Mouse (Mus musculus) liver, postnatal 0 days (tissue): ENCODE data around the gene Ntsr1.

Source experiments
- CTCF ChIP-seq: sonication (generic); IDR thresholded peaks from 2 replicates; pipeline ENCODE4 v1.5.1; 2016; ENCODE audit warnings: antibody characterized with exemption, low read depth
- EP300 ChIP-seq: IDR thresholded peaks from 2 replicates; pipeline ENCODE4 v1.6.1; 2016; ENCODE audit warnings: antibody characterized with exemption, low read depth, mild to moderate bottlenecking

DNA sequence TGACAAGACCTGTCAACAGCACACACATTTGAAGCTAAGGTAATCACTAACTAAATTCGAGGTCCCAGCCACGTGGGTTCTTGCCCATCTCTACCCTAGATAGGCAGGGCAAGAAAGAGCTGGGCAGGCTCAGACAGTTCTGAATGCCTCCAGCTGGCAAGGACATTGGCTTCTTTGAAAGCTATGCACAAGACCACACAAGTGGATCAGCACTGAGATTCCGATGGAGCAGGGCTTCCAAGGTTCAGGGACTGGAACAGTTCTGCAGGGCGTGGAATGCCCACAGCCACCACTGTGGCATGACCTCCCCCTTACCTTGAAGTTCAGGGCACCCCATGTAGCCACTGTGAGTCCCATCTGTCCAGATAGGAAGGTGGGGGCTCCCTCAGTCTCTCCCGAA lies 49.2 kb upstream of the Ntsr1 start:
- TF ChIP-seq CTCF (no peak), EP300 (no peak)
